Mouse (Mus musculus) central nervous system, embryonic 11.5 days (tissue): ENCODE measurements around the gene Pafah1b2. TPM values are rescaled to one million over a fixed set of nuclear protein-coding genes. Genes with fewer than 3 reads are reported as not detected.

Source experiments
- polyA plus RNA-seq: library from polyadenylated mRNA; depleted of rRNA; stranded (reverse); fragments of >200 nt; gene quantifications from 2 replicates; pipeline ENCODE4 v1.2.3, GENCODE M21; 2012; rRNA removed

Gene Pafah1b2
- 125 and 146 TPM in 2 replicates for polyA plus RNA-seq

GRCm38 (mm10) chr9:46012091-46013008 lies at the start of gene Pafah1b2, which contains the start of gene Sik3:
Gene Pafah1b2 (minus strand): TSS chr9:46012690.
Gene Sik3 (plus strand): TSS chr9:46012820.

GRCm38 (mm10) chr9:45955107-45955963 lies 57.2 kb downstream of the Pafah1b2 start, which contains the start of gene Sidt2:
Gene Sidt2 (minus strand): TSS chr9:45955258.

GRCm38 (mm10) chr9:45935628-45936210 lies 76.8 kb downstream of the Pafah1b2 start, which contains the start of gene Tagln:
Gene Tagln (minus strand): TSS chr9:45936058.

Other genes starting within 250 kb of the Pafah1b2 start
- gene Cep164, start 184.0 kb downstream of the Pafah1b2 start, polyA plus RNA-seq = 29.3 and 46.6 TPM in 2 replicates
- gene Bace1, start 174.1 kb downstream of the Pafah1b2 start, polyA plus RNA-seq = 12.8 and 19.4 TPM in 2 replicates
- 21.8 and 27.5 TPM in 2 replicates for gene Pcsk7, start 106.2 kb downstream of the Pafah1b2 start, polyA plus RNA-seq
- 38.8 and 52.5 TPM in 2 replicates for gene Rnf214, start 105.8 kb downstream of the Pafah1b2 start, polyA plus RNA-seq
- 50.0 and 75.2 TPM in 2 replicates for gene Tagln, start 76.6 kb downstream of the Pafah1b2 start, polyA plus RNA-seq
- 24.1 and 55.3 TPM in 2 replicates for gene Sidt2, start 57.4 kb downstream of the Pafah1b2 start, polyA plus RNA-seq
- 11.5 and 16.2 TPM in 2 replicates for gene Sik3, start 130 bp upstream of the Pafah1b2 start, polyA plus RNA-seq
- gene Apoa1, start 215.9 kb upstream of the Pafah1b2 start, polyA plus RNA-seq = 33.4 and 120 TPM in 2 replicates
- gene Apoc3, start 222.9 kb upstream of the Pafah1b2 start, polyA plus RNA-seq = 0.15 TPM in 1 of 2 replicates, not detected in the other
- 0.43 TPM in 2 replicates for gene Apoa4, start 228.0 kb upstream of the Pafah1b2 start, polyA plus RNA-seq